Mouse (Mus musculus) neural tube, embryonic 11.5 days (tissue): ENCODE results near the gene Adamtsl3. TPM values are rescaled to one million over a fixed set of nuclear protein-coding genes. Genes with fewer than 3 reads are reported as not detected.

ENCODE experiments used
- ATAC-seq: fragments of 200-750 bp; cut with Nextera tagmentation; 2 replicates; pipeline ENCODE4 v1.8.0; 2017; ENCODE audit warnings: moderate number of reproducible peaks, mild to moderate bottlenecking, moderate TSS enrichment, moderate library complexity; ENCODE audit not compliant: insufficient read depth, low FRiP score, low TSS enrichment
- DNase-seq: peaks from one replicate; pipeline ENCODE4 v3.0.0-alpha.2; 2015; ENCODE audit warnings: low spot score
- H3K27ac ChIP-seq: fragments of 300-500 bp; sonication (generic); 2 replicates; pipeline ENCODE4 v1.5.1; 2014; ENCODE audit warnings: low read depth, mild to moderate bottlenecking, low read length
- H3K27me3 ChIP-seq: fragments of 300-500 bp; sonication (generic); 2 replicates; pipeline ENCODE4 v1.6.1; 2014; ENCODE audit warnings: mild to moderate bottlenecking, low read length, mixed read lengths; ENCODE audit not compliant: control insufficient read depth, insufficient read depth
- H3K36me3 ChIP-seq: fragments of 300-500 bp; sonication (generic); 2 replicates; pipeline ENCODE4 v1.6.1; 2014; ENCODE audit warnings: mild to moderate bottlenecking, low read length, moderate library complexity, mixed read lengths; ENCODE audit not compliant: control insufficient read depth, insufficient read depth
- H3K4me1 ChIP-seq: fragments of 300-500 bp; sonication (generic); 2 replicates; pipeline ENCODE4 v1.6.1; 2014; ENCODE audit warnings: low read length, mixed read lengths; ENCODE audit not compliant: control insufficient read depth, insufficient read depth
- H3K4me2 ChIP-seq: fragments of 300-500 bp; sonication (generic); 2 replicates; pipeline ENCODE4 v1.6.1; 2014; ENCODE audit warnings: low read depth, mild to moderate bottlenecking, moderate library complexity
- H3K4me3 ChIP-seq: fragments of 300-500 bp; sonication (generic); 2 replicates; pipeline ENCODE4 v1.5.1; 2014; ENCODE audit warnings: low read depth, low read length
- H3K9ac ChIP-seq: fragments of 300-500 bp; sonication (generic); 2 replicates; pipeline ENCODE4 v1.6.1; 2014; ENCODE audit warnings: mild to moderate bottlenecking, low read length
- H3K9me3 ChIP-seq: fragments of 300-500 bp; sonication (generic); 2 replicates; pipeline ENCODE4 v1.6.1; 2016; ENCODE audit warnings: low read length; ENCODE audit not compliant: control insufficient read depth
- WGBS: fragments of 180-500 bp; shearing (Covaris S2); extraction: QIAGEN DNeasy Blood & Tissue Kit; methylation state at CpG from one replicate; pipeline ENCODE4 v1.1.7; 2014; 5-methylcytosine and 5-hydroxymethylcytosine counted together
- polyA plus RNA-seq: library from polyadenylated mRNA; unstranded; fragments of >200 nt; fragmentation: Nextera tagmentation; extraction: Ambion mirVana; gene quantifications from 2 replicates; pipeline ENCODE4 v1.2.1, GENCODE M21; 2014

The Adamtsl3 gene
- polyA plus RNA-seq, 1 experiment from 2014 or later: 0.32 TPM

- no peak overlapping the region for H3K9ac ChIP-seq
- DNase-seq (no peak), ATAC-seq (no peak)
- 54% methylated on average over 8 of the region's 8 CpGs for WGBS
- no peaks in the 10 kb centered on the region for H3K27me3 ChIP-seq
- H3K9me3 ChIP-seq: no peaks in the 10 kb centered on the region
- no peak overlapping the region for H3K4me2 ChIP-seq
- H3K4me1 ChIP-seq: no peaks in the 10 kb centered on the region
- no peak overlapping the region for H3K27ac ChIP-seq
- no peaks in the 10 kb centered on the region for H3K36me3 ChIP-seq
- no peak overlapping the region for H3K4me3 ChIP-seq
Observed at GRCm38 (mm10) chr7:82566688-82567087, 231.2 kb downstream of the Adamtsl3 start.

GRCm38 (mm10) chr7:82567811-82568210 lies 232.3 kb downstream of the Adamtsl3 start:
- WGBS: 91% methylated on average over 3 of the region's 3 CpGs
- Histone ChIP-seq H3K4me2 (no peak overlapping the region), H3K4me1 (no peaks in the 10 kb centered on the region), H3K4me3 (no peak overlapping the region), H3K9ac (no peak overlapping the region), H3K9me3 (no peaks in the 10 kb centered on the region), H3K27me3 (no peaks in the 10 kb centered on the region), H3K27ac (no peak overlapping the region), H3K36me3 (no peaks in the 10 kb centered on the region)
- ATAC-seq (no peak), DNase-seq (no peak)

- Histone ChIP-seq H3K9ac (no peak overlapping the region), H3K27me3 (no peaks in the 10 kb centered on the region), H3K4me3 (no peak overlapping the region), H3K27ac (no peak overlapping the region), H3K4me1 (no peaks in the 10 kb centered on the region), H3K36me3 (no peaks in the 10 kb centered on the region), H3K9me3 (no peaks in the 10 kb centered on the region), H3K4me2 (no peak overlapping the region)
- WGBS: 48% methylated on average over 1 of the region's 1 CpGs
- ATAC-seq (no peak), DNase-seq (no peak)
Observed at GRCm38 (mm10) chr7:82572981-82573380, 237.5 kb downstream of the Adamtsl3 start.

- H3K4me1 ChIP-seq: no peaks in the 10 kb centered on the region
- H3K4me3 ChIP-seq: no peak overlapping the region
- no peak overlapping the region for H3K9ac ChIP-seq
- no peaks in the 10 kb centered on the region for H3K36me3 ChIP-seq
- ATAC-seq (no peak), DNase-seq (no peak)
- no peak overlapping the region for H3K4me2 ChIP-seq
- 97% methylated on average over 3 of the region's 3 CpGs for WGBS
- H3K27me3 ChIP-seq: no peaks in the 10 kb centered on the region
- no peaks in the 10 kb centered on the region for H3K9me3 ChIP-seq
- no peak overlapping the region for H3K27ac ChIP-seq
Observed at GRCm38 (mm10) chr7:82580007-82580406, 244.5 kb downstream of the Adamtsl3 start.

- Histone ChIP-seq H3K36me3 (no peaks in the 10 kb centered on the region), H3K9ac (no peak overlapping the region), H3K4me1 (no peaks in the 10 kb centered on the region), H3K27me3 (no peaks in the 10 kb centered on the region), H3K4me2 (no peak overlapping the region), H3K4me3 (no peak overlapping the region), H3K9me3 (no peaks in the 10 kb centered on the region), H3K27ac (no peak overlapping the region)
- no peak for DNase-seq
- WGBS: 71% methylated on average over 5 of the region's 5 CpGs
- ATAC-seq: no peak
Observed at GRCm38 (mm10) chr7:82581802-82582201, 246.3 kb downstream of the Adamtsl3 start.

GRCm38 (mm10) chr7:82582534-82582933 lies 247.0 kb downstream of the Adamtsl3 start:
- no peak overlapping the region for H3K4me3 ChIP-seq
- no peaks in the 10 kb centered on the region for H3K9me3 ChIP-seq
- no peaks in the 10 kb centered on the region for H3K27me3 ChIP-seq
- H3K4me2 ChIP-seq: no peak overlapping the region
- WGBS: 86% methylated on average over 4 of the region's 4 CpGs
- no peak for DNase-seq
- no peaks in the 10 kb centered on the region for H3K4me1 ChIP-seq
- ATAC-seq: no peak
- no peak overlapping the region for H3K9ac ChIP-seq
- no peaks in the 10 kb centered on the region for H3K36me3 ChIP-seq
- H3K27ac ChIP-seq: no peak overlapping the region

GRCm38 (mm10) chr7:82590931-82591330 lies 255.4 kb downstream of the Adamtsl3 start:
- Histone ChIP-seq H3K9me3 (no peaks in the 10 kb centered on the region), H3K4me2 (no peak overlapping the region), H3K27me3 (no peaks in the 10 kb centered on the region), H3K4me1 (no peaks in the 10 kb centered on the region), H3K36me3 (no peaks in the 10 kb centered on the region), H3K4me3 (no peak overlapping the region), H3K9ac (no peak overlapping the region), H3K27ac (no peak overlapping the region)
- no peak for ATAC-seq
- WGBS: 88% methylated on average over 6 of the region's 6 CpGs
- no peak for DNase-seq

GRCm38 (mm10) chr7:82602008-82602407 lies 266.5 kb downstream of the Adamtsl3 start:
- Histone ChIP-seq H3K27ac (no peak overlapping the region), H3K27me3 (no peaks in the 10 kb centered on the region), H3K4me2 (no peak overlapping the region), H3K9me3 (no peaks in the 10 kb centered on the region), H3K9ac (no peak overlapping the region), H3K4me1 (no peaks in the 10 kb centered on the region), H3K4me3 (no peak overlapping the region), H3K36me3 (no peaks in the 10 kb centered on the region)
- 86% methylated on average over 4 of the region's 4 CpGs for WGBS
- DNase-seq (no peak), ATAC-seq (no peak)

GRCm38 (mm10) chr7:82605425-82605824 lies 269.9 kb downstream of the Adamtsl3 start:
- no peak for ATAC-seq
- 88% methylated on average over 6 of the region's 6 CpGs for WGBS
- Histone ChIP-seq H3K9me3 (no peaks in the 10 kb centered on the region), H3K9ac (no peak overlapping the region), H3K27me3 (no peaks in the 10 kb centered on the region), H3K4me1 (no peaks in the 10 kb centered on the region), H3K4me2 (no peak overlapping the region), H3K36me3 (no peaks in the 10 kb centered on the region), H3K27ac (no peak overlapping the region), H3K4me3 (no peak overlapping the region)
- DNase-seq: no peak
